8 mouse cellular contexts compared by ENCODE assay signal in genomic region chr6:97488821-97489220, GRCm38 (mm10).
DNase-seq lines count a peak whose midpoint lies in the region; ATAC-seq and TF ChIP-seq lines count a peak whose summit lies in the region.

No protein-coding gene starts in this region.

- no peak for ATAC-seq in CD4-positive, CD25-positive, alpha-beta regulatory T cell, adult 4 months
- 0 out of 2 replicates have a peak, but pooled peaks have one; percentile 44 for ATAC-seq in hindbrain, postnatal 0 days
- no peak; the same call in 1 of the 2 replicates for ATAC-seq in neural tube, embryonic 15.5 days (ENCODE audit: low FRiP score)
- no peak for ATAC-seq in erythroblast, adult 5-6 weeks (replicated peaks; ENCODE audit: low FRiP score, poor library complexity, severe bottlenecking)

- TF ChIP-seq CTCF in left cerebral cortex, adult 2 months (IDR thresholded peaks at IDR 0.05), result no peak
- TF ChIP-seq CTCF in hindbrain, postnatal 0 days (IDR thresholded peaks at IDR 0.05; ENCODE audit: low read depth), result no peak

- WGBS in hindbrain, postnatal 0 days, result 28% methylated on average over 7 of the region's 7 CpGs
- 33% methylated on average over 7 of the region's 7 CpGs for WGBS in neural tube, embryonic 15.5 days

- H3K9me3 ChIP-seq in hindbrain, postnatal 0 days (ENCODE audit: low read length), result no peaks in the 10 kb centered on the region
- no peaks in the 10 kb centered on the region for H3K9me3 ChIP-seq in neural tube, embryonic 15.5 days (replicated peaks)

- H3K36me3 ChIP-seq in hindbrain, postnatal 0 days (ENCODE audit: insufficient read depth, low read length), result no peaks in the 10 kb centered on the region
- H3K36me3 ChIP-seq in neural tube, embryonic 15.5 days, result no peaks in the 10 kb centered on the region

- no peak overlapping the region for H3K9ac ChIP-seq in hindbrain, postnatal 0 days (replicated peaks; ENCODE audit: low read length)
- no peak overlapping the region for H3K9ac ChIP-seq in neural tube, embryonic 15.5 days (replicated peaks)

- H3K4me2 ChIP-seq in hindbrain, postnatal 0 days (ENCODE audit: low read depth, low read length), result peak overlapping the region; percentile 97
- peak overlapping the region; percentile 99 for H3K4me2 ChIP-seq in neural tube, embryonic 15.5 days

- H3K4me1 ChIP-seq in hindbrain, postnatal 0 days (ENCODE audit: insufficient read depth, low read length), result peaks cover 18% of the 10 kb centered on the region
- H3K4me1 ChIP-seq in neural tube, embryonic 15.5 days, result peaks cover 39% of the 10 kb centered on the region

- no peaks in the 10 kb centered on the region for H3K27me3 ChIP-seq in hindbrain, postnatal 0 days (ENCODE audit: insufficient read depth, low read length)
- H3K27me3 ChIP-seq in neural tube, embryonic 15.5 days (replicated peaks), result no peaks in the 10 kb centered on the region

- DNase-seq in CD4-positive, CD25-positive, alpha-beta regulatory T cell, adult 2 months (ENCODE audit: low read depth, low spot score), result peak; percentile 19
- DNase-seq in left cerebral cortex, adult 2 months (ENCODE audit: extremely low spot score in 1 of 2, low spot score in 2 of 2), result no peak
- DNase-seq in left cerebral cortex, postnatal 36 days (ENCODE audit: low spot score in 2 of 2), result no peak
- peak; percentile 64 for DNase-seq in hindbrain, postnatal 0 days (ENCODE audit: low spot score)
- no peak for DNase-seq in spleen, postnatal 36 days (ENCODE audit: low spot score in 2 of 2)

- H3K27ac ChIP-seq in left cerebral cortex, adult 2 months, result no peak overlapping the region
- no peak overlapping the region; the same call in 1 of the 2 replicates for H3K27ac ChIP-seq in hindbrain, postnatal 0 days
- no peak overlapping the region; the same call in 1 of the 2 replicates for H3K27ac ChIP-seq in neural tube, embryonic 15.5 days (replicated peaks)

- intact Hi-C loops in left cerebral cortex, adult 2 months (cut with DNase I), result no loop called here
- intact Hi-C loops in left cerebral cortex, postnatal 36 days (cut with DNase I), result no loop called here

- 0 out of 2 replicates have a peak overlapping the region, but pooled peaks have one; percentile 15 for H3K4me3 ChIP-seq in left cerebral cortex, adult 2 months
- no peak overlapping the region for H3K4me3 ChIP-seq in hindbrain, postnatal 0 days (ENCODE audit: low read length)
- H3K4me3 ChIP-seq in neural tube, embryonic 15.5 days (replicated peaks), result no peak overlapping the region

Comparison
In these comparisons a context has a peak if more than half of its experiments do, and no peak if none do; other contexts are left out.
1. DNase-seq: peak in CD4-positive, CD25-positive, alpha-beta regulatory T cell, adult 2 months (single experiment) and hindbrain, postnatal 0 days (single experiment); none in left cerebral cortex, adult 2 months (0 of 2), left cerebral cortex, postnatal 36 days (0 of 2) and spleen, postnatal 36 days (0 of 2).